Mouse (Mus musculus) small intestine, adult 2 months (tissue): ENCODE measurements around the gene Dpep3.

Source experiments
- CTCF ChIP-seq: fragments of 200-500 bp; IDR thresholded peaks from 2 replicates; pipeline ENCODE4 v1.5.1; 2012; ENCODE audit warnings: low read depth, mild to moderate bottlenecking, control low read depth, inconsistent platforms, low read length, moderate library complexity, mixed read lengths; ENCODE audit not compliant: insufficient replicate concordance, insufficient read length; ENCODE audit errors: extremely low read depth
- POLR2A ChIP-seq: fragments of 200-500 bp; IDR thresholded peaks from 2 replicates; pipeline ENCODE4 v1.6.1; 2012; ENCODE audit warnings: low read depth, mild to moderate bottlenecking, control low read depth, inconsistent platforms, low read length, moderate library complexity

DNA sequence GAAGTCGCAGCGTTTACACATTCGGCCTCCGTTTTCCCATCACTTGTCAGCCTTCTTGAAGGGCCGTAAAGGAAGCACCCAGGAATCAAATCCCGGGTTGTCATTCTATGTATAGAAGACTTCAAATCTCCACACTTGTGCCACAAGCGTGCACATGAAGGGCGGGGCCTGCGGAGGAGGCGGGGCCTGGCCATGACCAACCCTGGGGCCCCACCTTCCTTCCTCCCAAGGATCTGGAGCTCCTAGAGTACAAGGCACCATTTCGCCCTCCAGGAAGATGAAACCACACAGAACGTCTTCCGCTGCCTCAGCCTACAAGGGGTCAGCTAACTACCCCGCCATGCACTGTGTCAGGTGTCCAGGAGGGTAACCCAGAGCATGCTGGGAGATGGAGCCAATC, 18.1 kb downstream of the Dpep3 start:
- TF ChIP-seq CTCF, result no peak
- no peak for TF ChIP-seq POLR2A
